Mouse (Mus musculus) bone marrow, adult 2 months (tissue): ENCODE results near the gene Rptor.

Experiments used
- CTCF ChIP-seq: fragments of 200-500 bp; IDR thresholded peaks from 2 replicates; pipeline ENCODE4 v1.5.1; 2011; ENCODE audit warnings: low read length, control low read depth; ENCODE audit not compliant: control insufficient read depth, insufficient read depth
- POLR2A ChIP-seq: fragments of 200-500 bp; IDR thresholded peaks from 2 replicates; pipeline ENCODE4 v1.6.1; 2011; ENCODE audit warnings: low read depth, mild to moderate bottlenecking, control low read depth, low read length, borderline replicate concordance; ENCODE audit not compliant: control insufficient read depth

GRCm38 (mm10) chr11:119709239-119709638 is 106.5 kb downstream of the Rptor start:
- TF ChIP-seq POLR2A = no peak
- no peak for TF ChIP-seq CTCF
